Comparison of ENCODE assay signal across 16 mouse cellular contexts in genomic region chr6:37465356-37465755, GRCm38 (mm10). TPM values are rescaled to one million over a fixed set of nuclear protein-coding genes. Genes with fewer than 3 reads are reported as not detected.
DNase-seq lines count a peak whose midpoint lies in the region; TF ChIP-seq lines count a peak whose summit lies in the region.
"Had no signal": no experiment of that assay in that cellular context is flagged by ENCODE, and none has a peak within 500 bp of the region (broad histone marks: within the 10 kb centered on the region; RNA-seq: fewer than 3 reads in every experiment).

No protein-coding gene starts in this region.

- no peak for TF ChIP-seq POLR2A in cortical plate, adult 2 months (IDR thresholded peaks at IDR 0.05; ENCODE audit: extremely low read depth, insufficient read depth, low read length)
- no peak for TF ChIP-seq POLR2A in cerebellum, adult 2 months (IDR thresholded peaks at IDR 0.05; ENCODE audit: borderline replicate concordance, insufficient read depth, low read length)

- peak overlapping the region; percentile 40; the same call in 1 of the 2 replicates for H3K27ac ChIP-seq in left cerebral cortex, adult 2 months
- 0 out of 2 replicates have a peak overlapping the region, but pooled peaks have one; percentile 17 for H3K27ac ChIP-seq in cortical plate, adult 2 months (ENCODE audit: insufficient read depth, low read length)
- no peak overlapping the region for H3K27ac ChIP-seq in cerebellum, adult 2 months (ENCODE audit: insufficient read depth, low read length)
- H3K27ac ChIP-seq: hindbrain, embryonic 13.5 days; liver, embryonic 15.5 days; neural tube, embryonic 12.5 days had no signal

- H3K27me3 ChIP-seq in cerebellum, adult 2 months (ENCODE audit: control insufficient read depth, insufficient read depth, low read length): no peaks in the 10 kb centered on the region
- H3K27me3 ChIP-seq: hindbrain, embryonic 13.5 days; liver, embryonic 15.5 days; neural tube, embryonic 12.5 days had no signal

- H3K4me3 ChIP-seq in left cerebral cortex, adult 2 months: no peak overlapping the region
- H3K4me3 ChIP-seq in cortical plate, adult 2 months (ENCODE audit: insufficient read depth, low read length): no peak overlapping the region
- no peak overlapping the region for H3K4me3 ChIP-seq in cerebellum, adult 2 months (replicated peaks; ENCODE audit: insufficient read depth, low read depth, low read length)

- intact Hi-C loops in left cerebral cortex, adult 2 months (cut with DNase I): loop anchor here (2.0 kb wide), 1 partner anchor 599 kb away; no protein-coding TSS in a partner anchor
- intact Hi-C loops in left cerebral cortex, postnatal 10 days (cut with DNase I): loop anchor here (5.0 kb wide), 1 partner anchor 602 kb away; no protein-coding TSS in a partner anchor
- intact Hi-C loops in gastrocnemius, postnatal 14 days (cut with DNase I; ENCODE audit: low total_unique reads): loop anchor here (10.0 kb wide), 1 partner anchor 599 kb away; no protein-coding TSS in a partner anchor

- TF ChIP-seq CTCF in left cerebral cortex, adult 2 months (IDR thresholded peaks at IDR 0.05): no peak
- TF ChIP-seq CTCF in cortical plate, adult 2 months (IDR thresholded peaks at IDR 0.05; ENCODE audit: extremely low read depth, insufficient read depth, low read length): no peak
- TF ChIP-seq CTCF in cerebellum, adult 2 months (IDR thresholded peaks at IDR 0.05; ENCODE audit: borderline replicate concordance, insufficient read depth, low read depth, low read length): no peak

- DNase-seq in left cerebral cortex, adult 2 months (ENCODE audit: extremely low spot score in 1 of 2, low spot score in 2 of 2): no peak
- DNase-seq in left cerebral cortex, postnatal 10 days (ENCODE audit: extremely low spot score in 1 of 2, low spot score in 2 of 2): no peak
- DNase-seq in induced T-regulatory cell, adult 2 months (ENCODE audit: low read depth): peak; percentile 38
- DNase-seq in naive thymus-derived CD4-positive, alpha-beta T cell, adult 2 months (ENCODE audit: low read depth): peak; percentile 26
- DNase-seq in cerebellum, adult 2 months: no peak
- DNase-seq in cerebellum, adult 11-12 months: no peak
- no peak for DNase-seq in gastrocnemius, postnatal 14 days
- DNase-seq: adrenal gland, postnatal 14 days; cerebellum, adult 8-10 months; kidney, adult 18-20 months; kidney, postnatal 4 days; thymus, postnatal 36 days had no signal

- H3K4me1 ChIP-seq in cortical plate, adult 2 months (ENCODE audit: control insufficient read depth, insufficient read depth, low read length): peaks cover 1% of the 10 kb centered on the region; the same call in 1 of the 2 replicates
- no peaks in the 10 kb centered on the region for H3K4me1 ChIP-seq in cerebellum, adult 2 months (ENCODE audit: control insufficient read depth, insufficient read depth, low read length)
- H3K4me1 ChIP-seq: neural tube, embryonic 12.5 days had no signal

RNA-seq across cellular contexts. Expression of gene Creb3l2, which starts 23.4 kb away (rescaled TPM):
- 1 to 10 TPM; 6.2 to 8.1 TPM for total RNA-seq in left cerebral cortex, adult 2 months (2021)
- total RNA-seq in left cerebral cortex, postnatal 10 days (2021): 1 to 10 TPM; 5.1 to 5.6 TPM
- 4.9 and 5.6 TPM in 2 replicates for polyA plus RNA-seq in cortical plate, adult 2 months (2012; rRNA removed)
- 4.9 and 5.4 TPM in 2 replicates for polyA plus RNA-seq in cerebellum, adult 2 months (2012; rRNA removed)
- total RNA-seq in gastrocnemius, postnatal 14 days (2021): 10 to 100 TPM; 14.1 to 16.9 TPM

Comparison
In these comparisons a context has a peak if more than half of its experiments do, and no peak if none do; other contexts are left out.
1. DNase-seq: peak in induced T-regulatory cell, adult 2 months (single experiment) and naive thymus-derived CD4-positive, alpha-beta T cell, adult 2 months (single experiment); none in left cerebral cortex, adult 2 months (0 of 2), left cerebral cortex, postnatal 10 days (0 of 2), cerebellum, adult 2 months (0 of 2), cerebellum, adult 11-12 months (single experiment) and gastrocnemius, postnatal 14 days (single experiment).